Mouse (Mus musculus) liver, embryonic 14.5 days (tissue): Measurements from ENCODE around the gene Ptpn14.

ENCODE experiments used
- CTCF ChIP-seq: IDR thresholded peaks from 2 replicates; pipeline ENCODE4 v1.5.1; 2016; ENCODE audit warnings: antibody characterized with exemption, low read depth, control low read depth
- EP300 ChIP-seq: IDR thresholded peaks from 2 replicates; pipeline ENCODE4 v1.6.1; 2016; ENCODE audit warnings: antibody characterized with exemption, low read depth

DNA sequence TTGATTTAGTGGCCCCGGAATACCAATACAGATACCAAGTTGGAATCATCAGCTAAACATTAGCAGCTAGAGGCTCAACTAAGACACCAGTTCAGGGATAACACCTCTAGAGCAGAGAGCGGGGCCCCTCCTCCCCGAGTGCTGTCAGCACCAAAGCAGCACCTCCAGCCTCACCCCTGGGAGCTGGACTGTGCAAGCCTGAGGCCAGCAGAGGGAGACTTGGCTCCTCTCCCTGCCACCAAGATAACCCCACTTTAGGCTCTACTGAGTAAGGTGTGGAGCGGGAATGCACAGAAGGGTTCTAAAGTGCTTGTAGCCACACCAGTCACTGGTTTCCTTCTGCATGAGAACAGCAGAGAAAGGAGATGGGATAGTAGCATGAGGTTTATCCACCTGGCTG is 29.7 kb upstream of the Ptpn14 start:
- TF ChIP-seq CTCF (peak; percentile 63), EP300 (no peak)
